Mouse (Mus musculus): Measurements from ENCODE around the gene Robo2.
A peak's percentile ranks its signal among the peaks of the same experiment; 100 is the strongest.

The Robo2 gene

DNA sequence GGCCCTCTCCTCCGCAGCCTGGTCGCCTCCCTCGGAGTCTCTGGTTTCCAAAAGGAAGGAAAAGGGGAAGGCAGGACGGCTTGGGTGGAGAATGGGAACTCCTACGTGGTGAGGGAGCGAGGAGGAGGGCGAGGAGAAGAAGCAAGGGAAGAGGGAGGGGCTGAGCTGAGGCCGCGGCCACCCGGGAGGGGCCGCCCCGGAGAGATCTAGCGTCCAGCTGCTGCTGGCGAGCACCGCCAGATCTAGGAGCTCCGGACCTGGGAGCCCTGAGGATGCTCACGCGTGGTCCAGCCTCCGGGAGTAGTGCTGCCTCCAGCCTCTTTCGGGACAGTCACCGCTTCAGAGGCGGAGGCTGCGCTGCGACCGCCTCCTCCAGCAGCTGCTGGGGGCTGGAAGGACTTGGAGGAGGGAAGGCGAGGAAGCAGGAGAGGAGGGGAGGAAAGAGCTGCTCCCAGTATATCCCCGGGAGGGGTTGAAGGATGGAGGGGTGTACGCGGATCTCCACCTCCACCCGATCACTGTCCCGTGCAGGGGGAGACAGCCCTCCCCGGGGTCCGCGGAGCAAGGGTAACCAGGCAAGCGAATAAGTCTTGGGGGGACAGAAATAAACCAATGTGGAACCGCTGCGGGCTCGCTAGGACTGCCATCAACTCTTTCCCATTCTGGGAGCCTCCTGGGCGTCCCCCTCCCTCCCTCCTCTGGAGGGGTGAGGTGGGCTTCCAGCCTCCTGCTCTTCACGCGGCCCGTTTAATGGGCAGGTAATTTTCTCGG lies at the start of gene Robo2:
Gene Robo2 (minus strand): TSS at position 345 of the 771 bp plus-strand sequence.
- DNase-seq: peak; percentile 95

DNA sequence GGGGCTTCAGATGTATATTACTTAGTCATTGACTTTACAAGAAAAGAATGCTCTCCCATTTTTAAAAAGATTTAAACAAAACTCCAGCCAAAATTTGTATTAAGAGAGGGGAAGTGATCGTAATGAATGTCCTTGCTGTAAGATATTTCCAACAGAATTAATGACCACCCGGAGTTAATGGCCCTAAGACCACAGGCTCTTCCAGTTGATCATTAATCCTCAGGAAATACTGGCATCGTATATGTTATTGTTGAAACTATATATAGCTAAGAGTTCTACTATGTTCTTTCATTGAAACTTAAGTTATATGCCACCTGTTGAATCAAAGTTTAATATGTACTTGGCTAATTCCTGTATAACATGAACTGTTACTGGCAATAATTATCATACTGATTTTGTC lies 46.5 kb upstream of the Robo2 start:
- DNase-seq: no peak

DNA sequence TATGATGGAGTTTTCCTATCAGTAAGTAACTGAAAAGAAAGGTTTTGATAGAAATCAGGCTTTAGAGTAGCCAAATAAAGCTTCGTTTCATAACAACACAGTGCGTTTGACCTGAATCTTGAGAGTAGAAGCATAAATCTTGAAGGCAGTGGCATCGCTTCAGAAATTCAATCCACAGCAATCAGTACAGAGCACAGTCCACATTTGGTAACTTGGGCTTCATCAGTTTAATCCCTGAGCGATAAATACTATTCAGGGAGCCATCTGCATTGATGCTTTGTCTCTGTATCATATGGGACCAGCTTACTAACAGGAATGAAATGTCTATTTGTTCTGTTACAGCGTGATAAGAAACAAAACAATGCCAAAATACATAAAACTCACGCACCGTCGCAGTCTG lies 46.1 kb upstream of the Robo2 start:
- DNase-seq: no peak

DNA sequence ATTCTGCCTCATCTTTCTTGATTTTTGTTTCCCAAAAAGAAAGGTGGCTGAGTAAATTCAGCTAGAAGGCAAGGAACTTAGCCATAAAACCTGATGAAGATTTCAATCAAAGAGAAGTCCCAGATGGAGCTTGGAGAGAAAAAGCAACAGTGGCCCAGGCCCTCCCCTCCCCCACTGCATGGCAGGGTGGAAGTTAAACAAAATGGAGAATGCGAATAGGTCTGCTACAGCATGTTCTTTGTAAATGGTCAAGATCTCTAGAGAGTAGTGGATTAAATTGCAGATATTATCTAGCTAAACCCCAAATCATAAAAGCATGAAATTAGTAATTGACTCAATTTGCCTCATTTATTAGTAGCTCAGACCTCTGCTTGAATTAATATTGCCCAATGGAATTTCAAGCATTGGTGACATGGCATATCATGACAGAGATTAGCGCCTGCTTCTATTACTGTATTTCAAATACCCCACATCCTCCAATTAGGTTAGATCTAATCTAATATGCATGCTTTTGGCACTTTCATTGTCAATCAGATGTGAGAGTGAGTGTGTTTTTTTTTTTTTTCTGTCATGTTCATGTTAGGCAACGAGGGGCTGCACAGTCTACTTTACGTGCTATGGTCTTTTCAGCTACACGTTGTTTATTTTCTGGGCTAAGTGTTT lies 45.3 kb upstream of the Robo2 start:
- no peak for DNase-seq

DNA sequence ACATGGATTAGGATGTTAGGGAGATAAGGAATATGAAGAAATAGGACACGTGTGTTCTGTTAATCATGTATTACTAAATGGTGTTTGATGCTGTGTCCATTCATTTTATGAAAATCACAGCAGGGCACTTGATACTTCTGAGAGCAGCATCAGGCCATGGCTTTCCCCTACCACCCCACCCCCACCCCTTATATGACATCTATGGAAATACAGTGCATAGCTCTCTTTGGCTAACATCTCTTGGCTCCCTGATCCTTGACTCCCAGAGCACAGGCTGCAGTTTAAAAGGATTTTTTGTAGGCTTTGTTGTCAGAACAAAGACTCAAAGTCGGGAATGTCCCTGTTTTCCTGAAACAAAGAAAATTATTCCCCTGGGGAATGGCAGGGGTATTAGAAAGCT lies 43.6 kb upstream of the Robo2 start:
- DNase-seq: no peak

DNA sequence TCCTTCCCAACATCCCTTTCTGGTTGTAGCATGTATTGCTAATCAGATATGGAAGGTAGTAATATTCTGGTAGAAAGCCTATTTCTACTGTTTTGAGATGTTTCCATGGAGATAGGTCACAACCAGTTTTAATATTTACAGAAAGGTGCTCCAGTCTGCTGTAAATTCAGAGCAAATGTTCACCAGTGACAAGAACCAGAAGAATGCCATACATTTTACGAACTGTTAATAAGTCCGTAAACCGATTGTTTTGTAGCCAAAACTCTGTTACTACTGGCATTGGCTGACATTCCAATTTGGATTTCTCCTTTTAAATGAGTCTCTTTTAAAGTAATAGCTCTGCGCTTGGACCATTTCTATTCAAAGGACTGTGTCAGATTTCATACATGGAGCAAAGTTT lies 36.4 kb upstream of the Robo2 start:
- no peak for DNase-seq

DNA sequence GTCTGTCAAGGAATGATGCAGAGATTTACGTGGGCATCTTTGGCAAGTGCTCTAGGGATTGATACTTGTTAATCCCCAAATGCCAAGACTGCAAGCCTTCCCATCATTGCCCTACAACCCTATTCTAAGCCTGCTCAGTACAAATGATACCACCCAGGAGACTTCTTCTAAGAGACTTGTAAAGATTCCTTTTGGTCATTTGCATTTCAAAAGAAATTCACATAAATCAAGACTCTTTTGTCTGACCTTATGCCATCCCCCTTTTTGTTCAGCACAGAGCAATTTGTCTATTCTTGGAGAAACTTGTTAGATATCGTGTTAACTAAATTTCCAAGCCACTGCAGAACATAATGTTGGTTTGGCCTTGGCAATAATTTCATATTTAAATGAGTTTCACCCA lies 15.4 kb upstream of the Robo2 start:
- no peak for DNase-seq

DNA sequence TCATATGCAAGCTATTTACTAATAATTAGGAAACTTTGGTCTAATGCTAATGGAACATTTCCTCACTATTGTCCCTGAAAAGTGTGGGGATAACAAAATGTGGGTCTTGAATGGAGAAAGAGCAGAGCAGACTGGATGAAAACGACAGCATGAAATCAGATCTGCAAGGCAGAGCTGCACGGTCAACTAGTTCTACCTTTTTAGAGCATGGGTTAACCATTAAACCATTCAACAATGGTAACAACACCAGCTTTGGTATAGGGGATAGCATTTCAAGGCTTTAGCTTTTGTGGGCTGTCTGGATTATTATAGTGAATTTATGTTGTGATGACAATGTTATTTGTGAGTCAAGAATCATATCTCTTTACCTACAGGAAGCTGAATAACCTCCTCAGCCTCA lies 8.7 kb upstream of the Robo2 start:
- DNase-seq: no peak

DNA sequence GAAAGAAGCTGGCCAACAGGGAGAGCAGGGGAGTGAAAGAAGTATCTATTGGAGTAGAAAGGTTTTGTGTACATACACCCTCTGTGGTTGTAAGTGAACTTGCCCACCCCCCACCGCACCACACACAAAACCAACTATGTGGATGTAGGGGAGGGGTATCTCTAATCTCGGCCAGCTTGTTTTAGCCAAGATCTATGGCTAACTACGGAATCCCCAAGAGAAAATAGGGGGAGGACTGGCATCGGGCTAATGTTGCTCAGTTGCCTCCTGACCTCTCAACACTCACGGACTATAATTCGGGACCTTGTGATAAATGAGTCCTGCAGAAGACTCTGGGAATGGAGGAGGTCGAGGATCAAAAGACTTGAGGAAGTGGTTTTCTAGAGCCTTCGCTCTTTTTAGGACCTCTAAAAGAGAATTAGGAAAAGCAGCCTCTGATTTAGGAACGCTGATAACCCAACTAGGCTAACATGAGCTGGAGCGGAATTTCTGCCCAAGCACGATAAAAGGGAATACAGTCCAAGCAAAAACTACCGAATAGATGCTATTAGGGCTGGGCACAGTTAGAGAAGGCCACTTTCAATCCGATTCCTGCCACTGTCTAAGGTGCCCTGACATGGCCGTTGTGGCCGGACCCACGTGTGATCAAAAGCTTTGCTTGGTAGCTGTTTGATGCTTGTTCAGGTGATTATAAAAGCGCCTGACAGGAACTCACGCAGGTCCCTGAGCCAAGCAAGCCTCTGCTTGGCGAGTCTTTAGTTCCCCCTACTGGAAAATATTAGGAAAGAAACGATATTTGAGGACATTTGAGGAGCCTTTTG lies 1.1 kb upstream of the Robo2 start:
- peak; percentile 88 for DNase-seq

DNA sequence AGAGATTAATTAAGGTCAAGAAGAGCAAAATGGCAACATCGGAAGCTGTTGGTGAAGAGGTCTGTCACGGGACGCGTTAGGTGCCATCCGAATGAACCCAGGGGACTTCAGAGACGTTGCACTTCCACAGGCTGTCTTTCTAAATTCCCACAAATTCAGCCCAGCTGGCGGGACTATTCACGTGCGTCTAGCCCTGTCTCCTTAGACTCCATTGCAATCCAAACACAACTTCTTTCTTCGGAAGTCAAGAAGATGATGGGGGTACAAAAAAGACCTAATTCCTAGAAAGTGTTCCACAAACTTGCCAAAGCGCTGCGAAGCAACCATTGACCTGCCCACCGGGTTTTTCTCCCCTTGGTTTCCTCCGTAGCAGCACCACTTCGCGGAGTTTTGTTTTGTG lies 604 bp downstream of the Robo2 start:
- DNase-seq: no peak

DNA sequence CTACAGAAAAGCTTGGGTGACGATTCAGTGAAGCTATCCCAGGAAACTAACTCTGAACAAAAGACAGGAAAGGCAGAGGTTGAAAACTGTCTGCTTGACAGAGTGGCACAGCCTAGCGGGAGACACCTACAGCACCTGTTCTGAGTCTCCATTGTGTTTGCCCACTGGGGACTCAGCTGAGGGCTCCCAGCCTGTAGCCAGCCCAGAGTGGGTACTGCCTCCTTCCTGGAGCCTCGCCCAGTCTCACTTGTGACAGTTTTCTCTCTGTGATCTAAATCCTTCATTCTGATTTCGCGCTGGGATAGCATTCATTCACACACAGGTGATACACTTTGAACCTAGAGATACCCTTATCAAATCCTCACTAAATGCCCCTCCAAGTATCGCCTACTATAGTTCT lies 1.5 kb downstream of the Robo2 start:
- DNase-seq: no peak

DNA sequence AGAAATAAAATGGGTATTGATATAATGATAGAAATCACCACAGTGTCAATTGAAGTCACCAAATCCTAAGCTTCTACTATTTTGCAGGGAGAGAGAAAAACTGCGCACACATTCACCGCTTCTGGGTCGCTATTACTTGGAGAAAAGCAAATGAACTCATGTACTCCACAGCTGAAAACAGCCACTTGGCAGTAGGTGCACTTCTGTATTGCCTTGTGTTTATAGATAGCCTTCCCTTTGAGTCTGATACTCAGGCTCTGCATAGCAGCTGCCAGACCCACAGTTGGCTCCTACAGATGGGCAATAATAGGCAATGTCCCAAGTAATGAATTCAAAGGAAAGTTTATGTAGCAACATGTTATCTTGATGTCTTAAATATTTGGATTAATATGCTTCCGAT lies 2.1 kb downstream of the Robo2 start:
- no peak for DNase-seq

DNA sequence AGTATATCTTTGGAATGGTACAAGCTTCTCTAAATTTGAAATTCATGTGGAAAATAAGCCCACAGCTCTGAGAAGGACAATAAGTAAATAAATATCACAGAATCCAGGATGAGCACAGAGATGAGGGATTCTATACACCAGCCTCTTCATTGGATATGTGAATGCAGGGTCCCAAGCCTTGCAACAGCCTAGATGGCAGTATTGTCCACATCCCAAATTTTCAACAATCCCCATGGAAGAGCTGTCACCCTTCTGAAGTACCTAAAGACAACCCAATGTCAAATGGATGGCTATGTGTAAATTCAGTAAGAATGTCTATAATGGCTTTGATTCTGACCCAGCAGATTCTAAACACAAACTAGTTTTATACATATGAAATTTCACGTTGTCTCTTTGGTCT lies 3.1 kb downstream of the Robo2 start:
- no peak for DNase-seq

DNA sequence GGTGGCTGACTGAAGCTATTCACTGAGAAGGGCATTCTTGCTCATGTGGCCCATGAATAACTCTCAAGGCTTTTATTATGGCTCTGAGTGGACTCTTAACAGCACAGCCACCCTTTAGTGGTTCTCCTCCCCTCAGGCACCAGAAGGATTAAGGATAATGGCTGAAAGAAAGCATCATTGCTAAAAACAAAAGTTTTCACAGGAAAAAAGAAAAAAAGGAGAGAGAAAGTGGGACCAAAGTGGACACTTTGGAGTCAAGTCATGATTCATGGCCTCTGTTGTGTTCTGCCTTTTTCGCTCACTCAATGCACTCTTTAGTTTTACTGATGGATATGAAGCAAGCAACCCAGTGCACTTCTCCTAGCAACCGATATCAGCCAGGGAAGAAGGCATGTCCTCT lies 14.3 kb downstream of the Robo2 start:
- no peak for DNase-seq

DNA sequence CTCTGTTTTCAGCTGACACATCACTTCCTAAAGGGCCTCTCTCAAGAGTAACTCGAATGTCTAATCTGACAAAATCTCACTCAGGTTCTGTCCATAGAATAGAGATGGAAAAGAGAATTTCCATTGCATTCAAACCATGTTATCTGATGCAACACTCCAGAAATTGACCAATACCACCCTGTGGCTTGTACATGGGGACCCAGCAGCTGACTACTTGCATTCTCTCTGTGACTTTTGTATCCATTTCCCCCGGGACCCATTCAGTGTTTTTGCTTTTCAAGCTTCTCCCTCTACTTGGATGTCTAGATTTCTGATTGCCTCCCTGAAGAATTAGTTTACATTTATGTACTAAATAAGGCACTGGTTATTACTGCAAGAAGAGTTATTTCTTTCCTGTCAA lies 15.9 kb downstream of the Robo2 start:
- no peak for DNase-seq

DNA sequence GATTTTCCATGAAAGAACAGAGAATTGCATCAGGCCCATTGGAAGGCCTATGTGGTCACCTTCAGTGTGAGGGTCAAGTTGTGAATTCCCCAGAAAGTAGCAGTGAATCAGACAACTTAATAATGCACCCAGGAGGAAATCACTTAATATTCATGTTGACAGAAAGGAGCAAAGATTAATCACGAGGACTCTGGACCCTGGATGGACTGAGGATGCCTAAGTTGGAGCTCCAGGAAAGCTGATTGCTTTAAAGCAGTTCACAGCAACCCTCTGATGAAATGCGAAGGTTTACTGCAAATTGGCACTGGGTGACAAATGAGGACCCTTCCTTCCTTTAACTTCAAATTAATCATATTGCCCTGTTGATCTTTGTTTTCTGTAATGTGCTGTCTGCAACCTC lies 32.2 kb downstream of the Robo2 start:
- no peak for DNase-seq

DNA sequence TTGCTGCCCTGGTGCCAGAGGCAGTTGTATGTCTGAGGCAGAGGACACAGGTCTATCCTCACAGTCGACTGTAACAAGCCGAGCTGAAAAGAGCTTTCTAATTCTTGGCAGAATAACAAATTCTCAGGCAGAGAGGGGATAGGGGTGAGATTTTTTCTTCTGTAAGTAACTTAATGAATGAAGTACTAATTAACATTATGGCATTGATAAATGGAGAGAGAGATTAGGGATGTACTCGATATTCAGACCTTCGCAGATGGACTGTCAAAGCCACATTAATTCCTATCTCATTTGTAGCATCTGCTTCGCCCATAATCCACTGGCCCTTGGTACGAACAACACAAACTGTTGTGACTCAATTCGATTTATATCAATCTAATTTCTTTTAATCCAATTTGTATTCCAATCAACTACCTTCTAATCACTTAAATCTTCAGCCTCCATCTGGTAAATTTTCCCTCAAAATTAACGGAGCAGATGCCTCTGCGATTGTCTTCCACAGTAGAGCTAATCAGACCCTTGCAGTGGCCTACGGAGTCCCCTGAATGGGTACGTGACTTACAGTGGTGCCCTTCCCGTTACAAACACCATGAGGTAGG lies 36.2 kb downstream of the Robo2 start:
- DNase-seq: no peak

DNA sequence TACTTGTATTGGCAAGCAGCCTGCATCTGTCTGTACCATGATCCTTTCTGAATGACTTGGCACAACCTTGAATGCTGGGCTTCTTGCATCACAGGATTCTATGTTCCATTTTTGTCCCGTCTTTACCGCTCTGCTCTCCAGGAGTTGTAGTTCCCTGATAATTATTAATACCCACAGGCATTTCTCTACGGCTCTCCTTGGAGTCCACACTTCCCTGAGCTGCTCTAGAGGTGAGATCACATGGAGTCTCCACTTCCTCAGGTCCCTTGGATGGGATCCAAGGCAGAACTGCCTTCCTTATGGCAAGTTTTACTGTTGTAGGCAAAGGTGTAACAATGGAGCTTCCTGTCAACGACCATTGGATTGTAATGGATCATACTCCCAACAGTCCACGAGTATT lies 37.1 kb downstream of the Robo2 start:
- no peak for DNase-seq

DNA sequence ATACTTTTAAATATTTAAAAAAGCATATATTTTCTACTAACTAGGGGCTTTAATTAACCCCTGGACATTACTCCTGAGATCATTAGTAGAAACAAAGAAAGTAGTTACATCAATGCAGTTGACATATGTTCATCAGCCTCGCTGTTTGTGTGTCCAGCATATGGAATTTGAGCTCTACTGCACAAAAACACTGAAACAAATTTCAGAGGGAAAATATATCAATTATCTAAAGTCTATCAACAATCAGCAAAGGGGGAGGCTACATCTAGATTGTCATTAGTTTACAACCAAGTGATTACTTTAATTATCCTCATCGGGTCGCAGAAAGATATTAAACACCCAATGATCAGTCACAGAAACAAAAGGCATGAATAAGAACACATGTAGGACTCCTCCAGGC lies 38.2 kb downstream of the Robo2 start:
- no peak for DNase-seq

DNA sequence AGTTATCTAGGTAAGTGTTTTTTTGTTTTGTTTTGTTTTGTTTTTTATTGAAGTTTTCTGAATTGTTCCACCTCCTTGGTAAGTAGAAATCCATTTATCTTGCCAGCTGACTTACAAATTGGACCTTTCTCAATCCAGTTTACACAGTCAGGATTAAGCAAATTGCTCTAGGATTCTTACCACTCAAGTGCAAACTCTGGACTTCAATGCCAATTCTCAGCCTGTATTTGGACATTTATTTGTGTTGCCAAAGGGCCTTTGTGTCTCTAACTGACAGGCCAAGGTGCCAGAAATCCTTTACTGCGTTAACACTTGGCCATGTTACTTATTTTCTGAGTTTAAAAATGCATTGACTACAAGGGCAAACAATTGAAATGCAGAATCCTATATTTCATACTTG lies 38.7 kb downstream of the Robo2 start:
- no peak for DNase-seq

DNA sequence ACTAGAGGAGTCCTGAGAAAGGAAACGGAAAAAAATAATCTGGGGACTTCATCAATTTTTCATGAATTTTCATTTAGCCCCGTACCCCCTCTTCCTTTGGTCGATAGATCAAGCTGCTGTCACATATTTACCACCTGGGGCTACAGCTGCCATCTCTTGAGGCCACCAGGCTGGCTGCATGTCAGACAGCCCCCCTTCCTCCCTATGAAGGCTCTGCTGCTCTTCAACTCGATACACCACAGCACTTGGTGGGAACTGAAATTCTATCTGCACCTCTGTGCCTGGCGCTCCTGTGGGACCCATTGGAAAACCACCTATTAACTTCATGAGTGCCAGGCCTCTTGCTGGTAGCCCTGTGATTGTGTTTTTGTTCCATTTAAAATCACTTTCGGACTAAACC lies 63.2 kb downstream of the Robo2 start:
- no peak for DNase-seq

DNA sequence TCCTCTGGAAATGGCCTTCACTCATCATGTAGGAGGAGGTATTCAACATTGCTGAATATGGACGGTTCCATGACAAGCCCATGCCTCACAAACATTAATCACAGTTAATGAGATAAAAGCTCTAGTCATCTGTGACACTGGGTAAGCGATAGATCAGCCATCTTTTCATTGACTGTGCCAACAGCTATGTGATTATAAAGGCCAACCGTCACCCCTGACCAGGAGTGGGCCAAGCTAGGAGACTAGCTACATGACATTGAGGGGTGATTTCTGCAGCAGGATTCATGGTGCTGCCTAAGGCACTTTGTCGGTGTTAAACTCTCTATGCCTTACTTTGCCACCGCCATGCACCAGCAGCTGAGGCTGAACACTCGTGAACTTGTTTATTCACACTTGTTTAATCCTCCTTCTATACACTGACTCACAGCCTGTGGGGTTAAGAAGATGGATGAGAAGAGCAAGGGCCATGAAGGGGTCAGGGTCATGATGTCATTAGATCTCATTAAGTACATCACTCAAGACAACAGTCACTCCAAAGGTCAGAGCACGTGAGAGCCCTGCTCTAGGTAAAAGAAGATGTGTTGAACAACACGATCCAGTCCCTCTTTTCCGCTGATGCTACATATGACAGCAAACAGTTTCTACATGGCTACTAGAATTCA lies 72.5 kb downstream of the Robo2 start:
- DNase-seq: peak; percentile 75
